Mouse (Mus musculus) MN1 (cell line): ENCODE data around the gene Sort1.

ENCODE experiments used
- DNase-seq: peaks from one replicate; pipeline ENCODE4 v3.0.0-alpha.2; 2016; ENCODE audit warnings: low spot score

Sort1 gene

DNA sequence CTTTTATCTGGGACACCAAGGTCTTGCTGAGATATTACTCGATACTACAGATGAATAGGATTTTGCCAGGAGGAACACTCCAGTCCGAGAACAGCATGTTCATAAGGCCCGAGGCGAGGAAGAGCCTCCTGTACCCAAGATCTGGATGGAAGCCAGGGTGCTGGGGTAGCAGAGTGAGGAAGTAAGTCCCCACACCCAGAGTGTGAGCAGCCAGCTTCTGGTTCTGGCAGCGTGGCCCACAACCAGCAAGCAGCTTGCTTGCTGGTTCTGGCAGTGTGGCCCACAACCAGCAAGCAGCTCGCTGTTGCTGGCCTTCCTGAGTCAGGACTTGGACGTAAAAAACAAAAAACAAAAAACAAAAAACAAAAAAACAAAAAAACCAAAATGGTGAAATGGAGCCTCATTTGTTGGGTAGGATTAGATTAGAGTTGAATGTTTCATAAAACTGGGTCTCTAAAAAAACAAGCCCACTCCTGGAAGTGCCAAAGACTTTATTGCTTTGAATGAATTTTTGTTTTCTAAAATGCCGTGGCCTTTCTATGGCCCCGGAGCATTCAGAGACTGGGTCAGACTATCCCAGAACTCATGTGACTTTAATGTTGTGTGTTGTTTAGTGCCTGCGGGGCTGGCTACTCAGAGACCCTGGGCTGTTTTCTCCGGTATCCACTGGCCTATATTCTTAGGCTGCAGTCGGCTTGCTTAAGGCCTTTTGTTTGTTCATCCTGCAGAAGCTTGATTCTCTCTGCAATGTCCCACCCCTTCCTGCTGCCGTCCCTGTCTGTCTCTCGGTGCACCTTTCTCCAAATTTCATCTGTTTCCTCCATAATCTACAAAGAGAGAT lies 11.7 kb downstream of the Sort1 start:
- no peak for DNase-seq

DNA sequence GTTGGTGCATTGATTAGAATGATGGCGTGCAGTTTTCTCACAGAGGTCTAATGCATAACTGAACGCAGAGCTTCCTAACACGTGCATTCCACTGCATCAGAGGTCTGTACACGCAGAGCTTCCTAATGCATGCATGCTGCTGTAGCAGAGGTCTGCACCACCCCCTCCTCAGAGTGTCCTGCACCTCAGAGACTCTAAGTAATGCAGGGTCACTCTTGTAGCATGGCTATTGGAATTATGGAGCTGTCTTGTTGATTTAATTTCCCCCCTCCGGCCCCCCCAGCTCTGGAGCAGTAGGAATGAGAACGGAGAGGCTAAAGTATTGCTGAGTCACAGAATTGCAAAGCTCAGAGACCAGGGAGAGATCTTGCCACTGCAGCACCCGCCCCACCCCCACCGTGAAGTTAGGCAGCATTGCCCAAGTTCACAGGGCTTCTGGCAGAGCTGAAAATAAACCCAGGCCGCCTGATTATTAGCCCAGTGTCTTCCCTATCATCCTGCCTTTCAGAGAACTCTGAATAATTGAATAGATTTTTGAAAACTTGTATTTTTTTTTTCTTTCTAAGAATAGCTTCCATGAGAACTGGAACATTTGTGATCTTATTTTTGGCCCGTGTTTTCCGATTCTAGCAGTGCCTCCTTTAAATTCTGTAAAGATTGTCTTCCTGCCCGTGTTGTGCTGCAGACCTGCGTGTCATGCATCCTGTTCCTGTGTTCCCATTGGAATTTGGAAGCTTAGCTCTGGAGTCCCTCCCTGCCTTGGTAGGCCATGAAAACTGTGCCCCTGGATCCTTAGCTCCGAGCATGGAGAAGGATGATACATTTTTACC lies 12.6 kb downstream of the Sort1 start:
- peak; percentile 60 for DNase-seq

DNA sequence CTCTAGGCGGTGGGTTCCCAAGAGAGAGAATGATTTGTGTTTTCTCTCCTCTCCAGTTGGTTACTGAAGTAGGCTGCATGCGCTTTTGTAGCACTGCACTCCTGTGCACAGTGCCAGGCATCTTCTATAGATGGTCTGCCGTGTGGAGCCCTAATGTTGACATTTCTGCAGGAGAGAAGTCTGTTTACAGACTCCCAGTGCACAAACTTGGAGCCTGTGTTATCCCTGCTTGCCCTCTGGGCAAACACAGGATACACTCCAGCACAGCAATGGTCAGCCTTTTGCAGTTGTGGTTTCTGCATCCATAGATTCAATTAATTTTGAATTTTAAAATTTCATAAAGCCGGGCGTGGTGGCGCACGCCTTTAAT lies 13.2 kb downstream of the Sort1 start:
- DNase-seq = no peak

DNA sequence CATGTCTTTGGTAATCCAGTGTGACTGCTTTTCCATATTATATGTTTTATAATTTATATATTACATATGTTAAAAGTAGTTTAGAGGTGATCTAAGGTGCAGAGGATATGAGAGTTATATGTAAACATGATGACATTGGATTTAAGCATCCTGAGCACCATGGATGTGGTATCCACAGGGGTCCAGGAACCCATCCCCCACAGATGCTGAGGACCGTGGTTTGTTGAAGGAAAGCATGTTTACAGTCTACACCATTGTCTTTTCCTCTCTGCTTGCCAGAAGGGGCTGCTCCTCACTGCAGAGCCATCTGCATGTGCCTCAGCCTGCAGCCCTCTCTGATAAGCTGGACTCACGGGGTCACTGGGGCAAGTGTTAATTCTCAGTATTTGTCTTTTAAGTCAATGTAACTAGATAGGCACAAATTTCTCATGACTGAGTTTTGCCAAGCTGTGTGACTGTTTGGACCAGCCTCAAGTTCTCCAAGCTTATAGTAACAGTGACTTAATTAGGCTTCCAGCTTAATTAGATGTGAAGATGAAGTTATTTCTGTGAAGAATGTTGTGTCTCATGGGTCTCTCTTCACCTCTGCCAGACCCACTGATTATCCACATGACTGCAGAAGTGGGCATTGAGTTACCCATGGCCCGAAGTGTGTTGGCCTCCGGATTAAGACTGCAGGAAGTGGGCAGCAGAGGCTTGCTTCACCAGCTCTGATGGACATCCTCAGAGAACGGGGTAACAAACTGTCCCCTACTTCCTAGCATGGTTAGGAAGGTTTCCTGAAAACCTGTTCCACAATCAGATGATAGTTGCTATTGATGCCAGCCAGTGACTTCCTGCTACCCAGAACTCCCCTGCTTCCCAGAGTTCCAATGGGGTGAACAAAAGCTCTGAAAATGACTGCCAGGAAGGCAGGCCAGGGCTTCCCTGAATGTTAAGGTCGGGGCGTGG lies 14.0 kb downstream of the Sort1 start:
- DNase-seq = no peak

DNA sequence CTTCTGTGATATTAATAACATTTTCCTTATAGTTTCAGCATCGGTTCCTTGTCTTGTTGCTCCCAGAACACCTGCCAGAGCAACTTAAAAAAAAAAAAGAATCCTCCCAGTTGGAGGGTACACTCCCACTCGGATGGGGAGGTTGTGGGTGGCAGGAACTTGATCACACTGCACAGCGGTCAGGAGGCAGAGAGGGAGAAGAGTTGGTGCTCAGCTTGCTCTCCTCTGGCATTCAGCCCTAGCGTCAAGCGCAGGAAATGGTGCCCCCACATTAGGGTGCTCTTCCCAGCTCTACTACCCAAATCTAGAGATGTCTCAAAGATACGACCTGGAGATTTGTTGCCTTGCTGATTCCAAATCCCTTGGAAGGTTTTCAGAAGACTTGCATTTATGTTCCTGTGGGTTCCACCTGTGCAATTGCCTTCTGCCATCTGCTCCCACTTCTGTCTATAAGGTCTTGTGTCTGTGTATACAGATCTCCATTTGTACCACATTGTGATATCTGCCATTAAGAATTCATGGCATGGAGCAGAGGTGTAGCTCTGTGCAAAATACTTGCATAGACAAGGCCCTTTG lies 16.7 kb downstream of the Sort1 start:
- no peak for DNase-seq

DNA sequence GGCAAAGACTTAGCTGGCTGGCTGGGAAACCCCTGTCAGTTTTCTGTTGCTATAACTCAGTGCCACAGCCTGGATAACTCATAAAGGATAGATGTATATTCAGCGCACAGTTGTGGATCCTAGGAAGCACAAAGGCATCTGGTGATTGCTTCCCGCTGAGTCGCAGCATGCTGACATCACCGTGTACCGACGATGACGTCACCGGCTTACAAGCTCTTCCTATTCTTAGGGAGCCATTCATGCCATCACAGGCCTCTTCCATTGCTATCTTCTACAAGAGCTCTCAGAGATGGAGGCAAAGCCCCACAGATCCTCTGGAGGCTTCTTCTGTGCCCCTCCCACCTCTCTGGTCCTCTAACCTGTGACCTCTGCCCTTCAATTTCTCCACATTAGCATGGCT lies 19.8 kb downstream of the Sort1 start:
- DNase-seq = no peak

DNA sequence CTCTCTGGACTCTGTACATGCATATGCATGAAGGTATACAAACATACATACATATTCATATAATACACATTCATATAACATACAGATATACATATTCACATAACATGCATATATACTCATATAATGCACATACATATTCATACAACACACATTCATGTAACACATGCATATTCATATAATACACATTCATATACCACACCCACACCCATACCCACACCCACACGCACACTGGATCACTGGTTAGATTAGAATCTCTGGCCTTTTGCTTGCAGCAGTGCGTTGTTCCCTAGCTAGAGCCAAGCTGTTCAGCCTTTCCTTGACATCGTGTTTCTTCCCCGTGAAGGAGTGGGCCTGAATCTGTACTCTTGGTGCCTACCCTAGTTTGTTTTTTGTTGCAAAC lies 20.9 kb downstream of the Sort1 start:
- DNase-seq = no peak

DNA sequence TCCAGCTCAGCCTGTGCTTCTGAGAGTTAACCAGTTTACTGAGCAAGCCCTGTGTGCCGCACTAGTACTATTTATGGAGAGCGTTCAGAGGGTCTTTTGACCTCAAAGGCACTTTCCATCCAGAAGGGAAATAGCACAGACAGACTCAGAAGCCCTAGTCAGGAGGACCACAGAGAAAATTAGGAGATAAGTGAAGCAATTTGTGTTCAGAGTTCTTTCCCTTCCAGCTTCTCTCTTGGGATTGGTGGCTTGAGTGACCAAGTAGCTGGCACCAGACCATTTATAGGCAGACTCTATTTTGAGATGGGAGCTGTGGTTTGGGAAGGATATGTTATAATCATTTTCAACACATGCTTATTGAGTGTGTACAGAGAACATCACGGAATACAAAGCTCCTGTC lies 22.5 kb downstream of the Sort1 start:
- no peak for DNase-seq

DNA sequence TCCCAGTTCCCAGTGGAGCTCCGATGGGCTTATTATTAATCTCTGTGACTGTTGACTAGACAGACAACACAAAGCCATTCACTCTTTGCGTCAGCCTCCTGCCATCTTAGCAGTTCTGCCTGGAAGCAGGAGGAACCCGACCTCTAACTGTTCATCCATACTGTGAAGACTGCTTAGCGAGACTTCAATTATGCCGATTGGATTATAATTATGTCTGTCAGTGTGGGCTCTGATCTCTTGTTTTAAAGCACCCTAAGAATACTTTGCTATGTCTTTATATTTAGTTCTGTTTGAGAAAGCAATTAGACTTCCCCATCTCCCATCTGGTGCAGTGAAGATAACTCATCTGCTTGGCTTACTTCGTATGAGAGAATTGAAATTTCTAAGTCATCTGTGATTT lies 23.6 kb downstream of the Sort1 start:
- DNase-seq = no peak

DNA sequence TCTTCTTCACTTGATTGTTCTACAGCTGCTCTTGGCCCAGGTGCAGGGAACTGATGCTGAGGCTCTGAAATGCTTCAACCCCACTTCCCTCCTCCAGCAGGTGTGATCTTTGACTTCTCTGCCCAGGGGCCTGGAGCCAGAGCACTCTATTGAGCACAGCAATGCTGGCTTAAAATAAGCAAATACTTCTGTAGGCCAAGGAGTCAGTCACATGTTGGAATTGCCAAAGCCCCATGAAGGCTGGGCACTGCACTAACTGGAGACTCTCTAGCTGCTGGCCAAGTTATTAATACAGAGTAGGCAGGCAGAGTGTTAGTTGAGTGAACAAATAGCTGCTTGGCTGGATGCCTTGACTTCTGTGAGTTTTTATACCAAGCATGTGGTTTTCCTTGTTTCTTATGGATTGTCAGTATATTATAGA lies 27.0 kb downstream of the Sort1 start:
- no peak for DNase-seq

DNA sequence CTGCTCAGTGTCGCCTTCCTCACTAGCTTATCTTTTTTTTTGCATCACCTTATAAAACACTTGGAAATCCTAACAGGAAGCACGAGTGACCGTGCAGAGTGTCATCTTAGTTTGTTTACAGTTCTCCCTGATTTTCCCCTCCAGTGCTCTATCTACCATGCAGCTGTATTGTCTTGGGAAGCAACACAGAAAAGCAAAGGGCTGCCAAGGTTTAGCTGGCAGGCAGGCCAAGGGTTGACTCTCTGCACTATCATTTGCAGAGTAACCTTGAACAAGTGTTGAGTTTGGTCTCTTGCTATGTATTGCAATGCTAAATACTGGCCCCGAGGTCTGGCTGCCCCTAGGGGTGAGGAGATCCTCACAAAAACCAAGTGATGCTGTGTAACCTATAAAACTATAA lies 27.8 kb downstream of the Sort1 start:
- no peak for DNase-seq

DNA sequence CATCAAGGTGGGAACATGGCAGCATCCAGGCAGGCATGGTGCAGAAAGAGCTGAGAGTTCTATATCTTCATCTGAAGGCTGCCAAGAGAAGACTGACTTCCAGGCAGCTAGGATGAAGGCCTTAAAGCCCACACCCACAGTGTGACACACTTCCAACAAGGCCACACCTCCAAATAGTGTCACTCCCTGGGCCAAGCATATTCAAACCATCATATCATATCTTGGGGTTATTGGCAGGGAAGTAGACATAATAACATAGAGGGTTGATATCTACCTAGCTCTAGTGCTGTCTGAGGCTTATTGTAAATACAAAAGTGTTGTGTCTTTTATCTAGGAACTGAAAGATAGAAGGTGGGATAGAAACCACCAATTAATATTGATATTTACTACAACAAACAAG lies 28.5 kb downstream of the Sort1 start:
- no peak for DNase-seq

DNA sequence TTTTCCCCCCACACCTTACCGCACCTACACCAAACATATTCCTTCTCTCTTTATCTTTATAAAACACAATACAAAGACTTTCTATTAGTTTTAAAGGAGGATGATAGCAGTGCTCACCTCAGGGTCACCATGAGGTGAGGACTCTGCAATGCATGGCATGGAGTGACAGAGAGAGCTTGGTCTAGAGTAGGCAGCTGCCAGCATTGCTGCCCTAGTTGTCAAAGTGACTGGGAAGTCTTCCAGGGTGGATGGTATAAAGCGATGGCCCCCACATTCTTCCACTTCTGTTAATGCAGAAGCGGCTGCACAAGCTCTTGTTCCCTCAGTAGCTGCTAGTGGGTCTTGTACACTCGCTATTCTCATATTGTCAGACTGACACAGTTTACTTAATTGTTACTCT lies 29.3 kb downstream of the Sort1 start:
- no peak for DNase-seq

DNA sequence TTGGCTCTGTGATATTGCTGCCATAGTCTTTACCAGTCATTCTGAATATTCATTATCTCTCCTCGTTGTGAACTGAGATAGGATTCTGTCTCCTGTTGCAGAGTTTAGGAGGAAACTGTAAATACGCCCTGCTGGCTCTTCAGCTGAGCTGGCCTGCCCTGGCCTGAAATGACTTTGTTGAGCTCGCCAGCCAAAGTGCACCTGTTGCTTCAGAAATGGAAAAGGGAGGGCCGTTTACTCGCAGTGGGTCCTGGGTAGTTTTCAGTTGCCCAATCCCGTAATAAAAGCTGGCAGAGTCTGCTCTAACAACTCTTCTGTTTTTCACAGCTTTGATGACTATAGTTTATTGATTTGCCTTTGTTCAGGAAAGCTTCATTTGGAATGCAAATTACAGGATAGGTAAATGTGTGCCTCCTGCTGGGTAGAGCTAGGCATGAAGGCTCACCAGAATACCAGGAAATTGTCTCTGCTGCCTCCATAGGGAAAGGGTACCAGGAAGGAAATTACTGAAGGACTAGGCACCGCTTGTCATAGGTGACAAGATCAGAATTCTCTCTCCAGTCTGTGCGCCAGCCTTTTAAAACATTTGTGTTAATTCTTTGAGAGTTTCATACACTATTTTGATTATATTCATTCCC lies 30.3 kb downstream of the Sort1 start:
- DNase-seq = no peak

DNA sequence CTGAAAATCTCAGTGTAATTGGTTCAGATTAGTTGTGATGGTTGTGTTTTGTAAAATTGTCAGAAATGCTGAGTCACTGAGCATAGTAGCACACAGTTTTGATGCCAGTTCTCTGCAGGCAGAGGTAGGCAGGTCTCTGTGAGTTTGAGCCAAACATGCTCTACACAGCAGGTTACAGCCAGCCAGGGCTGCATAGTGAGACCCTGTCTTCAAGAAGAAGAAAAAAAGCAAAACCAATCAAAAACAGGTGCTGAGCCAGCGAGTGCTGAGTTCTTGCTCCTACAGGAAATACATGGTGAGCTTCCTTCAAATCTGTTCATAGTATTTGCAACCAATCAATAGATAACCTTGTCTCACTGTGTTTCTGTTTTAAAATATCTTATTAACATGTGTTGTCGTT lies 34.6 kb downstream of the Sort1 start:
- DNase-seq = no peak

DNA sequence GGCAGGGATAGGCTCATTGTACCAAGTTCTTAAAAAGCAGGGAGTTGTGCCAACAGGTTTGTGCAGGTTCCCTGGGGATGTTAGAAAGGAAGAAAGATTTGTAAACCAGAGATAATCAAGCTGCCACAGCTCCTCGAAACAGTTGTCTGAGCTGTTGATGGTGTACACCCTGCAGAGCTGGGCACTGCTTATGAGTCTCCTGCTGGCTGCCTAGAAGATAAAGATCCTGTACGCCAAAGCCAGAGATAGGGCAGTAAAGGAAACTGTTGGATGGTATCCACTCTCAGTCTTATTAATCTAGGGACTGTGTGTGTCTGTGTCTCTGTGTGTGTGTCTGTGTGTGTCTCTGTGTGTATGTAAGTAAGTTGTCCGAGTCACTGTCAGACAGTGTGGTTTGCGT lies 37.8 kb downstream of the Sort1 start:
- DNase-seq = peak; percentile 10

DNA sequence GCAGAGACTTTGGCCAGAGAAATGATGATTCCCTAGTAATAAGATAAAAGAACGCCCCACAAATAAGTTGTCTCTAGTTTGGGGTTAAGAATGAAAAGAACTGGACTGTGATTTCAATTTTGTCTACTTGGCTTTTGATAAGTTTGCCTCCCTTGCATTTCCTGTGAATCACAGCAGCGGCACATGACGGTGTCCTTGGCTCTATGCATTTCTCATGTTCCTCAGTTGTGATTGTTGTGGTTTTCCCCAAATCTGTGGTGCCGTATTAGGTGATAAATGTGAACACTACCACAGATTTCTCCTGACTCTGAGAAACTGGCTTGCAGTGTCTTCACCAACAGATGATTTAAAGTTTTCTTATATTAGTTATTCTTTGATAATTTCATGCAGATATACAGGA lies 38.3 kb downstream of the Sort1 start:
- DNase-seq = no peak

DNA sequence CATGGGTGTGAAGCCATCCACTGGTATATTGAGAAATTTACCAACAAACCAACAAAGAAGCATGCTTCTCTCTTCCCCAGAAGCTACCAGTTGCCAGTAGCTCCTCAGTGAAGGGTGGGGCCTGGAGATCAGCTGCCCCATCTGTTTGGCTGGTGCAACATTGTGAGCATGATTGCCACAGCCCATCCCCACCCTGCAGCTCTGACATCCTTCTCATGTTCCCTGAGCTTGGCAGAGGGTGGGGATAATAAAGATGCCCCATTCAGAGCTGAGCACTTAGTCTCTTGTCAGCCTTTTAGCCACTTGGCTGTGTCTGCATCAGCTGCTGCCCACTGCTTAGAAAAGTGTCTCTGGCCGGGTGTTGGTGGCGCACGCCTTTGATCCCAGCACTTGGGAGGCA lies 39.1 kb downstream of the Sort1 start:
- peak; percentile 30 for DNase-seq

DNA sequence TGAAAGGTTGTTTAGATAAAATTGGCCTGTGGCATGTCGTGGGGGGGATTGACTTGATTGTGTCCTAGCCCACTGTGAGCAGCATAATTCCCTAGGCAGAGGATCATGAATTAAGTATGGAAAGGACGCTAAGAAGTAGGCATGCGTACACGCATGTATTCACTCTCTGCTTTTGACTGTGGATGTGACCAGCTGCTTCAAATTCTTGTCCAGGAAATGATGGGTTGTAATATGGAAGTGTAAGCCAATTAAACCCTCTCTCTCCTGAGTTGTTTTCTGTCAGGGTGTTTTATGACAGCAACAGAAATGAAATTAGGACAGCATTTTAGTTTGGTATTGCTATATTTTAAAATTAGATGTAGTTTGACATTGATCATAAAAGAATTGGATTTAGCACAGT lies 41.0 kb downstream of the Sort1 start:
- no peak for DNase-seq

DNA sequence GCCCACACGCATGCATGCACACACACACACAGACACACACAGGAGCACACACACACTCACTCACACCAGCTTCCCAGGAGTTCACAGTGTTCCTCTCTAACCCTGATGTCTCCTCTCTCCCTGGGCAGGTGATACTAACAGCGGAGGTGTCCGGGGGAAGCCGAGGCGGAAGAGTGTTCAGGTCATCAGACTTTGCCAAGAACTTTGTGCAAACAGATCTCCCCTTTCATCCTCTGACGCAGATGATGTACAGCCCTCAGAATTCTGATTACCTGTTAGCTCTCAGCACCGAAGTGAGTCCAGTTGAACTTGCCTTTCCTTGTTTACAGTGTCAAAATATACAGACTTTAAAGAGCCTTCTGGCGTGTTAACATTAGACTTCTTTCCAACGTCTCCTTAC lies 41.6 kb downstream of the Sort1 start:
- DNase-seq = no peak

DNA sequence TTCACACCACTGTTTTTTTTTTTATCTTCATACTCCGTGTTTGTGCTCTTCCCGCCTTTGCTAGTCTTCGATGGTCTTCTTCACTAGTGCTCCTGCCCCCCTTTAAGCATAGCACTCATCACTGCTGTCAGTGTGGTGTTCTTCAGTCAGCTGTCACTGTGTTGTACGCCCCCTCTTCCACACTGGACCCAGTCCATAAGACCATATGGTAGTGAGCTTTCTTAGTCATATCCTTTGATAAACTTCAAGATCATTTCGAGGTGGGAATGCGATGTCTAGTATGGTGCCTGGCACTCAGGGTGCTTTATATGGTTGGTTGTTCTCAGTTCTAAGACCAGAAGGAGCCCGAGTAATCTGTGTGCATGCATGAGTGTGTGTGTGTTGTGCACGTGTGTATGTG lies 43.4 kb downstream of the Sort1 start:
- no peak for DNase-seq

DNA sequence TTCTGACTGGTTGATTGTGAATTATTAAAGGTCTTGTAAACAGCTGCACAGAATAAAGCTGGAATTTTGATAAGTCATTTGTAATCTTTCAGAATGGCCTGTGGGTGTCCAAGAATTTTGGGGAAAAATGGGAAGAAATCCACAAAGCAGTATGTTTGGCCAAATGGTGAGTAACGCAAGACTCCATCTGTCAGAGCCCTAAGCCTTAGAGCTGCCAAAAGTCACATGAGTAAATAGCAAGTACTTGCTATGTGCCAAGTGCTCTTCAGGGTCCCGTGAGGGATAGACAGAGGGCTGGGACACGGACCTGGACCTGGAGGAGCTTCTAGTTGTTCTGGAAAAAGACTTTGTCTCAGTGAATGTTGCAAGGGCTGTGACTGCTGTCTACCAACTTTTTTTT lies 44.0 kb downstream of the Sort1 start:
- no peak for DNase-seq
